ENCODE assay signal across 7 mouse cellular contexts in the genomic region with DNA sequence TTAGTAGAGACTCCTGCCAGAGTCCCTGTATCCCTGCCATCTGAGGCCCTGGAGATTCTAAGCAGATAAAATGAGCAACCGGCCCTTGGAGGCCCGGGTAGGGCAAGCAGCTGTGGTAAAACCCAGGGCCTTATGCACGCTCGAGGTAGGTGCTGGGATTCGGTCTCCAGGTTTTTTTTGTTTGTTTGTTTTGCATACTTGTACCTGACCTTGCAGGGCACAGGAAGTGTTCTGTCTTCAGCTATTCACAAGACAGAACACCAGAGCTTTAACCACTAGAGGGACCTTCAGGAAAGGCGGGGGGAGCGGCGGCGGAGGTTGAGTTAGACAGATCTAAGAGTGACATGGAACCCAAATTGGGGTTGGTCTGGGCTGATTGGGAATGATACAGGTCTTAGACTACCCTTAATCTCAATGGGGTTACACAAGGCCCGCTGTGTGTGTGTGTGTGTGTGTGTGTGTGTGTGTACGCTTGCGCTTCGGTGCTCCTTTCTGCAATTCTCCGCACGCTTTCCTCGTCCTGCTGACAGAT. TPM values are rescaled to one million over a fixed set of nuclear protein-coding genes. Genes with fewer than 3 reads are reported as not detected.
A peak's percentile ranks its signal among the peaks of the same experiment; 100 is the strongest.
DNase-seq lines count a peak whose midpoint lies in the region; ATAC-seq lines count a peak whose summit lies in the region.

No protein-coding gene starts in this region.

- H3K27me3 ChIP-seq in intestine, embryonic 16.5 days (replicated peaks; ENCODE audit: control insufficient read depth, insufficient read depth, low read length) = no peaks in the 10 kb centered on the region

- peak overlapping the region; percentile 69 for H3K9ac ChIP-seq in intestine, embryonic 16.5 days (ENCODE audit: low read depth, low read length)

- ATAC-seq in intestine, embryonic 16.5 days = peak; percentile 86

- peak overlapping the region; percentile 65 for H3K4me3 ChIP-seq in intestine, embryonic 16.5 days (ENCODE audit: low read length)

- peak; percentile 11 to 36 for DNase-seq in adrenal gland, postnatal 4 days (ENCODE audit: low spot score in 2 of 2)
- peak; percentile 72 for DNase-seq in embryo, embryonic 11 days
- DNase-seq in gastrocnemius, postnatal 25 days = peak; percentile 35
- peak; percentile 42 for DNase-seq in left cerebral cortex, postnatal 4 days
- peak; percentile 45 for DNase-seq in mesoderm, embryonic 11.5 days (ENCODE audit: low read depth, low spot score)
- peak; percentile 25 for DNase-seq in spleen, adult 12 weeks (ENCODE audit: low spot score)

- intact Hi-C loops in left cerebral cortex, postnatal 4 days (cut with DNase I) = loop anchor here (10.0 kb wide), 1 partner anchor 60 kb away; no protein-coding TSS in a partner anchor

- H3K27ac ChIP-seq in intestine, embryonic 16.5 days (ENCODE audit: low read length) = peak overlapping the region; percentile 82

- H3K36me3 ChIP-seq in intestine, embryonic 16.5 days (ENCODE audit: control insufficient read depth, insufficient read depth, low read length) = no peaks in the 10 kb centered on the region

- 1% methylated on average over 16 of the region's 16 CpGs for WGBS in intestine, embryonic 16.5 days

- no peaks in the 10 kb centered on the region for H3K9me3 ChIP-seq in intestine, embryonic 16.5 days (ENCODE audit: control insufficient read depth, low read length)

- H3K4me1 ChIP-seq in intestine, embryonic 16.5 days (ENCODE audit: control insufficient read depth, insufficient read depth, low read length) = 0 out of 2 replicates have a peak, but pooled peaks cover 6% of the 10 kb centered on the region

- H3K4me2 ChIP-seq in intestine, embryonic 16.5 days (ENCODE audit: low read depth, low read length) = peak overlapping the region; percentile 95

RNA-seq across cellular contexts. Expression of a gene that starts 0.6 kb away (rescaled TPM):
- 10 to 100 TPM in 1 of 2 experiments, 1 to 10 TPM in 1; 9.4 to 10.4 TPM for total RNA-seq in adrenal gland, postnatal 4 days (2021)
- total RNA-seq in gastrocnemius, postnatal 25 days (2021) = 10 to 100 TPM in 1 of 2 experiments, 1 to 10 TPM in 1; 8.0 to 15.2 TPM
- 13.7 and 14.7 TPM in 2 replicates for polyA plus RNA-seq in intestine, embryonic 16.5 days (2015; fragmentation: Nextera tagmentation; extraction: Ambion mirVana)
- total RNA-seq in left cerebral cortex, postnatal 4 days (2021) = 1 to 10 TPM; 2.6 to 2.9 TPM

RNA-seq across cellular contexts. Expression of a gene that starts 27.1 kb away (rescaled TPM):
- total RNA-seq in adrenal gland, postnatal 4 days (2021) = 10 to 100 TPM; 15.3 to 16.9 TPM
- 1 to 10 TPM; 2.0 to 4.7 TPM for total RNA-seq in gastrocnemius, postnatal 25 days (2021)
- polyA plus RNA-seq in intestine, embryonic 16.5 days (2015; fragmentation: Nextera tagmentation; extraction: Ambion mirVana) = 9.6 and 11.1 TPM in 2 replicates
- 1 to 10 TPM; 4.6 to 5.6 TPM for total RNA-seq in left cerebral cortex, postnatal 4 days (2021)

RNA-seq across cellular contexts. Expression of a gene that starts 30.6 kb away (rescaled TPM):
- total RNA-seq in adrenal gland, postnatal 4 days (2021) = not detected
- not detected for total RNA-seq in gastrocnemius, postnatal 25 days (2021)
- not detected in 2 replicates for polyA plus RNA-seq in intestine, embryonic 16.5 days (2015; fragmentation: Nextera tagmentation; extraction: Ambion mirVana)
- not detected for total RNA-seq in left cerebral cortex, postnatal 4 days (2021)

Comparison
In these comparisons a context has a peak if more than half of its experiments do, and no peak if none do; other contexts are left out.
1. Peak in every context shown above with its lines: DNase-seq, ATAC-seq, H3K4me3 ChIP-seq and H3K27ac ChIP-seq.